Mouse (Mus musculus): Measurements from ENCODE around the gene Steap3.
A peak's percentile ranks its signal among the peaks of the same experiment; 100 is the strongest.
"Not testable (repeated sequence)": the region's sequence is repeated elsewhere in the genome, so short reads cannot be mapped to it uniquely, and the experiment has no call there.

The Steap3 gene

DNA sequence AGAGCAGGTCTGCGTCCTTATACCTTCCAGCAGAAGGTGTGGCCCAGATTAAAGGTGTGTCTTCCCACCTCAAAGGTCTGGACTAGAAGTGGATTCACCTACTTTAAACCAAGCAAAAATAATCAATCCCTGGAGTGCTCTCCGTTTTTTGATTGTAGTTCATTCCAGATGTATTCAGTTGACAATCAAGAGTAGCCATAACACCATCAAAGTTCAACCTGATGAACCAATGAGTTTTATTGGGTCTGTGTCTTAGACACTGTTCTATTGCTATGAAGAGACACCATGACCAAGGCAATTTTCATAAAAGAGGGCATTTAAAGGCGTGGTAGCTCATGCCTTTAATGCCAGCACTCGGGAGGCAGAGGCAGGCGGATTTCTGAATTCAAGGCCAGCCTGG lies at the start of gene Steap3:
Gene Steap3 (minus strand): TSS at position 101 of the 400 bp plus-strand sequence.
- DNase-seq, result no peak

DNA sequence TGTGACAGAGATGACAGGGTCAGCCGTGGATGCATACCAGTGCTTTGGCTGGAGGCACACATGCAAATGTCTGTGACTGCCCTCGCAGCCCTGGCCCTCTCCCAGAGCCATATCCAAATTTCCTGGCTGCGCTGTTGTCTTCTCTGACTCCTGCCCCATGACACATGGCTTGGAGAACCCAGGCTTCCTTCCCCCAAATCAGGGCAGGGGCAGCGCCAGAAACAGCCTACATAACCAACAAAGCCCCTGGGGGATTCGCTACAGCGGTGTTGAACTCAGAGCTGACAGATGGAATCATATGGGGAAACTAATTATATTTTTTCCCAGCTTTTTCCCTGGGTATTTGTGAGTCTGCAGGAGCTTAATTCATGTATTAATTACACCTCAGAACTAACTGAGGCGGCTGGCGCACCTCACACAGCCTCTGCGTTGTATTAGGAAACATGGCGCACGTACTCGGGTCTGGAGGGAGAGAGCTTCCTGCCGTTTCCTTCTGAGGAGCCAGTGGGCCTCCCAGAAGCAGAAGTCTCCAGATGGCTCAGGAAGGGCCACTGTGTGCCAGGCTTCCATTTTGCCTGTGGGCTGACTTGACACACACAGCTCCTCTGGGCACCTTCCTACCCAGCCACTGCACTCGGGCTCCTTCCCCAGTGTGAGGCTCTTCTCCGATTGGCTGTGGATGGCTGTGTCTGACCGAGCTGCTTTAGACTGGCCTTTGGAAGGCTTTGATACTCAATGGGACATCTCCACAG lies 48.9 kb upstream of the Steap3 start:
- no peak for DNase-seq

DNA sequence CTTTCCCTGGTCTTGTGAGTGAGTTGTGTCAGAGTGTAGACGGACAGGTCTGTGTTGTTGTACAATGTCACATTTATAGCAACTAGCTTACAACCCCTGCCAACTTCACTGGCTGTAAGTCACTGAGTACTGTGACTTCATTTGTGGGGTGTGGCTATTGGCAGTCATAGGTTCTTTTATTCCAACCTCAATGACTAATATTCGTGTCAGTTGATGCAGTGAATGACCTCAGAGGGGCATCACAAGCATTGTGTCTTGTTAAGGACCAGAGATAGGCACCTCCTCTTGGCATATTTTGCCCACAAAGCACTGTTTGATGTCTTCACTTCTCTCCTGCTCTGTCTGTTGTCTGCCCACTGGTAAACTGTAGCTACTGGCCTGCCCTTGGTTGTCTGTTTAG lies 33.3 kb upstream of the Steap3 start:
- DNase-seq, result no peak

DNA sequence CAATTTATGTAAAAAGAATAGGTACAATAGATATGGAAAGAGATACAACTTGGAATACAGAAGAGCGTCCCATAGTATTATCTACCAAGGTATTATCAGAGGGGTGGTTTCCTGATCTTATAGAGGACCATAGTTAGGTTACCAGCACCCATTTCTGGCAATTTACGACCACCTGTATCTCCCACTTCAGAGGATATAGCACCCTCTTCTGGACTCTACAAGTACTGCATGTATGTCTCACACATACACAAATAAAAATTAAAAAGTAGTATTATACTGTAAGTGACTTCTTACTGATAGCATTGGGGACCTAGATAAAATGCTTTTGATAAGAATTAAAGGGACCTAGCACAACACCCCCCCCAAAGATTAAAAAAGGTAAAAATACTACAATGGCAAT lies 24.4 kb upstream of the Steap3 start:
- DNase-seq, result no peak

DNA sequence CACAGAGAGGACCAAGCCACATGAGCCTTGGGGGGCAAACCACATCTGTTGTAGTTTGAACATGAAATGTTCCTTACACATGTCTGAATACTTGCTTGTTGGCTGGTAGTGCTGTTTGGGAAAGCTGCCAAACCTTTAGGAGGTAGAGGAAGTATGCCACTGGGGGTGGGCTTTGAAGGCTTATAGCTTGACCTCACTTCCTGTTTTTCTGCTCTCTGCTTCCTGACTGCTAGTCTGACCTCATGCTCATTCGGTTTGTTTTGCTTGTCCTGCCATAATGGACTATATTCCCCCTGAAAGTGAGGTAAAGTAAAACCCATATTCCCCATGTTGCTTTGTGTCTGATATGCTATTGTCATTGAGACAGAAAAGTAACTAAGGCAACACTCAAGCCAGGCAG lies 21.3 kb upstream of the Steap3 start:
- no peak for DNase-seq

DNA sequence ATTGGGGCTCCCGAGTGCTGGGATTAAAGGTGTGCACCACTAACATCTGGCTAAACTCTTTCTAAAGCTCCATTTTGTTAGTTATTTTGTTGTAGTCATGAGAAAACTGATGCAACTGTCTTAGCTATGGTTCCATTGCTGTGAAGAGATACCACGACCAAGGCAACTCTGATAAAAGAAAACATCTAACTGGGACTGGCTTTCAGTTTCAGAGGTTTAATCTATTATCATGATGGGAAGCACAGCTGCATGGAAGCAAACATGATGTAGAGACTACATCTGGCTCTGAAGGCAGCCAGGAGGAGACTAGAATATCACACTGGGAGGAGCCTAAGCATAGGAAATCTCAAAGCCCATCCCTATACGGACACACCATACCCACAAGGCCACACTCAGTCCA lies 19.2 kb upstream of the Steap3 start:
- DNase-seq, result no peak

DNA sequence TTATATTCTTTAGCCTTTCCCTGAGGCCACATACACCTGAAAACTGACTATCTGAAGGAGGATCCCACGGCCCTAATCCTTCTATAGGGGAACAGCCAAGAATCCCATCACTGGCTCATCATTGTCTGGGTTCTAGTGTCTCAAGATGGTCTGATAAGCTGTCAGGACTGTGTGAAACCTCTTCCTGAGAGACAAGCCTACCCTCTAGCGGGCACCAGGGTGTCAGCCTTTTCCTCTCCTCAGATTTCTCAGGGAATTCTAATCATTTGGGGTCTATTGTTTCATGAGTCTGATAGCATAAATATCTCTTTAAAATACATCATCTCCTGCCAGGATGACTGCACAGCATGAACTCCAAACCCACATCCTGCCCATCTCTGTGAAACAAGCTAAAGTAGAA lies 17.3 kb upstream of the Steap3 start:
- no peak for DNase-seq

DNA sequence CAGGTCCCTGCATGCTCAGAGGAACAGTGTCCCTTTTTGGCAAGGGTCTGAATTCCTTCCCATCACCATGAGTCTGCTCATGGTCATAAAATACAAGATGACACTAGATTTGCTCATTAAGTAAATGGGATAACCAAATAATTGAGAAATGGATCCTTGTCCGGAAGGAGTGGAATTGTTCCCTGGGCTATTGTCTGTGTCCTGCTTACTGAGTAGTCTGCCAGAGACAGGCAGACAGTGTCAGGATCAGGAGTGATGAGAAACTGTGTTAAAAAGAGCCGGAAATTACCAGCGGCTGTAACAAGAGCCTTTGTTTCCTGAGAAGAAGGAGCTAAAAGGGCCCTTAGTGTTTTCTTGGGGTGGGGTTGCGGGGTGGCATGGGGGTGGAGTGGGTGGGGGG lies 15.2 kb upstream of the Steap3 start:
- no peak for DNase-seq

DNA sequence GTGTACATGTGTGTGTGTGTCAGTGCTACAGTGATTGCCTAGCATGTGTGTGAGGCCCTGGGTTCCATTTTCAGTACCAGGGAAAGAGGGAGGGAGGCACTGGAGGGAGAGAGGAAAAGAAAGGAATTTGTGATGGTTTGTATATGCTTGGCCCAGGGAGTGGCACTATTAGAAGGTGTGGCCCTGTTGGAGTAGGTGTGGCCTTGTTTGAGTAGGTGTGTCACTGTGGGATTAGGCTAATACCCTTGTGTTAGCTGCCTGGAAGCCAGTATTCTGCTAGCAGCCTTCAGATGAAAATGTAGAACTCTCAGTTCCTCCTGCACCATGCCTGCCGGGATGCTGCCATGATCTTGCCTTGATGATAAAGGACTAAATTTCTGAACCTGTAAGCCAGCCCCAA lies 3.6 kb upstream of the Steap3 start:
- not testable (repeated sequence) for DNase-seq

DNA sequence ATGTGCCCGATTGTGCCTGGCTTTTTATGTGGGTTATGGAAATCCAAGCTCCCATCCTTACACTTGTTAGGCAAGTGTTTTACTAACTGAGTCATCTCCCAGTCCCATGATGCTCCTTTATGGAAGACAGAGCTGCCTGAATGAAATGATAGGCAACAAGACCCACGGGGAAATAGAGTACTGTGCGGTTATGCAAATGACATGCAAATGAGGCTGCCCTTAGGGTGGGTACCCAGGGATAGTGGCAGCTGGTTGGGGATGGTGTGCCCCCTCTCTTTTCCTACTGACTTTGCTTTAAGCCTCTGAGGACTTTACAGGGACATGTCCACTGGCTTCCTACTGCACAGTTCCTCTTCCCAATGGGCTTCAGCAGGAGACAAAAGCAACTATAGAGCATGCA lies 2.7 kb upstream of the Steap3 start:
- no peak for DNase-seq

DNA sequence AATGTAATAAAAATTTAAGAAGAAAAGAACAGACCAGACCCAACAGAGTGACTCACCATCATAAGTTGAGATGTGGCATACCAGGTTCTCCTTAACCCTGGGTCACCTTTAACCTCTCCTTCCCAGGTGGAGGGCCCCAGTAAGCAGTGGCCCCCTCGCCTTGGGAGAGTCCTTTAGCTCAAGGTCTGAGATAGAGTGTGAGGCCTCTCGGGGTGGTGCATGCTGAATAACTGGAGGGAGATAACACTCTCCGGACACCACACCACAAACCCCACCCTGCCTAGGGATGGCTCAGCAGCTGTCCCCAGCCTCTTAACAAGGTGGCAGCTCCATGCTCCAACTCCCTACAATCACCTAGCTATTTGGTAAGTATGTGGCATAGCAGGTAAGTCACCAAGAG lies 1.6 kb downstream of the Steap3 start:
- no peak for DNase-seq

DNA sequence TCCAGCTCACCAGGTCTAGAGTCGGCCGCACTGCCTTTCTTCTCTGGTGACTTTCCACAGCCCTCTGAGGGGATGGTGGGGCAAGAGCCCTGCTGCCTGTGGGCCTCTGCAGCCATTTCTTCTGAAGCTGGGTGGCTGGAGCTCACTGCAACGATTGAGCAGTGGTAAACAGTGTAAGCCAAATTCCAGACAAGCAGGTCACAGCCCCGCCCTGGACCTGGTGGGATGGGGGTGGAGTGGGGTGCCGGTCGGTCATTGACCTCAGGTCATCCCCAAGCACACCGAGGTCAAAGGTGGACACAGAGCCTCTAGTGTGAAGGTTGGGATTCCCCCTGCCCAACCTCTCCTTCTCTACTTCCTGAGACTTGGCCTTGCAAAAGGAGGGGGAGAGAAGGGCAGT lies 2.4 kb downstream of the Steap3 start:
- DNase-seq, result no peak

DNA sequence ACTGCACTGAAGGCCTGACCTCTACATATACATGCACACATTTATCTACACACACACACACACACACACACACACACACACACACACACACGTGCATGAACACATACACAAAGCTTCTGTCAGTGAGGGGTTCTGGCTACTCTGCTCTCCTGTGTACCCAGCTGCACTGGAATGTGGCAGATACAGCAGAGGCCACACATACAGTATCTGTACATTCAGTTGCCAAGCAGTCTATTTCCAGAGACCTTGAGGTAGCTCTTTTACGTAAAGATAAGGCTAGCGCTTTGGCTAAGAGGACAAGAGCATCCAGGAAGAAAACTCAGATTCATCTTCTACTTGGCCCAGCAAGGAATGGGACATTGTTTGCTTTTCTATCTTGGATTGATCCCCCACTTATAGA lies 4.9 kb downstream of the Steap3 start:
- no peak for DNase-seq

DNA sequence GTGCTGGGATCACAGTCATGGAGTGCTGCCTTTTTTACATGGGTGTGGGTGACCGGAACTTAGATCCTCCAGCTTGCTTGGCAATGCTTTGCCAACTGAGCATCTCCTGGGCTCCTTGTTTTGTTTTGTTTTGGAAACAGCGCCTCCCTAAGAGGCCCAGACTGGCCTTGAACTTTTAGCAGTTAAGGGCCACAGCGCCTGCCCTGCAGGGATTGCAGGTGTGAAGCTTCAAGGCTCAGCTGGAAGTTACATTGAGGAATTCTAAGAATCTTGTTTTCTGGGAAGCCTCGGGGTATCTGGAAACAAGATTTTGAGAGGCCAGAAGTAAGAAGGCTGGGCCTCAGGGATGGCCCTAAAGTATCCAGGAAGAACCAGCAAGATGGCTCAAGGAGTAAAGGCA lies 6.0 kb downstream of the Steap3 start:
- no peak for DNase-seq

DNA sequence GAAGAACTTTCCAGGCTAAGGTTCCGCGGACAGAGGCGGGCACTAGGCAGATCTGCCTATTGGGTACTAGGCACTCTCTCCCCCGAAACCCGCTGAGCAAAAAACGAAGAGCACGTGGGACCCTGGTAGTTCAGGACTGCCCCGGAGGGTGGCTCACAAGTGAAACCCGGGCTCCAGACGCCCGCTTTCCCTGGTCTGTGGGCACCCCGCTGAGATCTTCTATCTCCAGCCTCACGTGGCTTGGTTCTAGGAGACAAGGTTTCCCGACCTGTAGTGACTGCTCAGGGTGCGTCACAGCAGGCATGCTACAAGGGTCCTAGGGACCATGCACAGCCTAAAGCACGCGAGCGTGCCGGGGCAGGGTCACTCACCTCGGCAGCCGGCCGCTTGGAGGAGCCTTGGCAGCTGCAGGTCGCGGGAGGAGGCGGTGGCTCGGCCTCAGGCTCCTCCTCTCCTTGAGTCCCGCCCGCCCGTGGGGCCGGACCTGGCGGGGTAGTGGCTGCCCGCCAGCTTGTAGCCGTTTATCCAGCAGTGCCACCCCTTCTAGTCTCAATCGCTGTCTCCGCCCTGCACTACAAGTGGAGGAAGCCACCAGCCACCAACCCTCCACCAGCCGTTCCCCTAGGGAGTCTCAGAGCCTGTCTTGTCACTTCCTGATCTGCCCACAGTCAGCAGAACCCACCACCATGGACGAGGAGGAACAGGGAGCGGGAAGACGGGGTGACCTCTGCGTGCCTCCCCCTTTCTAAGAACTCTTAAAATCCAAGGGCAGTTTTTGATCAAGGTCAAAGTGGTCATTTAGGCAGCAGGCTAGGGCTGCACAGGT lies 7.4 kb downstream of the Steap3 start:
- DNase-seq, result peak; percentile 93

DNA sequence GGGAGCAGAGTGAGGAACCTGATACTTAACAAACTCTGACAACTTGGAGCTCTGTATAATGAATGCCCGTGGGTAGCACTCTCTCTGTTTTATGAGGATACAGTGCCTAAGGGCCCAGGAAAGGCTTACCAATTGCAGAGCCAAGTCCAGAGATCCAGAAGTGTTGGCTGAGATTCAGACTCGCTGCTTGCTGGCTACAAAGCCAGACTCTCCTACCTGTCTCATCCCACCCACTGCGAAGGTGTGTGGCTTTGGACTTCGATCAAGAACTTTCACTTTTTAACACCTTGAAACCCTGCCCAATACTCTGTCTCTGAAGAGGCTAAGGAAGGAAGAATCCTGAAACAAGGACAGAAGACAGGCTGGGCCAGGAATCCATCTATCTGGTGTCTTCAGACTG lies 9.3 kb downstream of the Steap3 start:
- DNase-seq, result peak; percentile 60

DNA sequence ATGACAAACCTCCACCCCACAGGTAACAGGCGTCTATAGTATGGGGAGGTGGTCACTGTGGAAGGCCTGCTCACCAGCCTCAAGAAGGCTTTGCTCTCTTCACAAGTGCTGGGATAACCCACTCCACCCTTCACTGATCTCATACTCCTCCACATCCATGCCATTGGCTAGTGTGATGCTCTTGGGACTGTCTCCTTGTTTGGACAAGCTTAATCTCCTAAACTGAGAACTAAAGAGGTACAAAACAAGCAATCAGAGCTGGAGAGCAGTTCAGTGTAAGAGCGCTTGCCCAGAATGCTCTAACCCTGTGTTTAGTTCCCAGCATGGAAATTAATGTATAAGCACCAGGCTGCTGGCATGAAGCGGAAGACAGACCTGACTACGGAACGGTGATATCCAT lies 11.3 kb downstream of the Steap3 start:
- DNase-seq, result no peak

DNA sequence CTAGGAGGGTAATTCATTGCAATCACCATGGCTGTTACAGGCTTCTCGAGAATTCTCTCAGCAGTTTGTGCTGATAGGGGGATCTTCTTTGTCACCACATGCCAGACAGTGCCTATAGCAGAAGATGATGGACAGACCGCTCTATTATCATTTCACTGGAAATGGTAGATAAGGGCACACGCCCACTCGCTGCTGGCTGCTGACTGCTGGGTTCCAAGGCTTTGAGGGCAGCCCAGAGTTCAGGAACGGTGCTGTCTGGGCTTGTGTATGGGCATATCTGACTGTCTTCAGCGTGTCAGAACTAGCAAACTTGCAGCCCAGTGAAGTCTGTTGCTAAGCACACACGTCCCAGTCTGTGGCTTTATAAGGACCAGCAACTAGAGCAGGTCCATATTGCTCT lies 13.3 kb downstream of the Steap3 start:
- DNase-seq, result no peak

DNA sequence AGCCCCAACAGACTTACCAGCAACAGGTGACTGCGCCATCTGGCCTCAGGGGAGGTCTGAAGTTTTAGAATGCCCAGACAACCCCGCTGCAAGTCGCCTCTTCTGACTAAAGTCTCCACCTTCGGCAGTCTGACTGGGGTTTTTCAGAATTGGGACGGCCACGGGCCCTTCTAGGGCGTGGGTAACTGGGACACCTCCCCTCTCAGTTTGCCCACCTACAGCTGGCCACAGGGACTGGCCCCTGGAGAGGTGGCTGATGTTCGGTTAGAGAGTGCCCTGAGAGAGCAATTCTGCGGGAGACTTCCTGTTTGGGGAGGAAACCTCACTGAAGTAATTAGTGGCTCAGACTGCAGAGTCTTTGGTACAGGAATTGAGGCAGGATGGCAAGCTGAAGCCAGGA lies 13.8 kb downstream of the Steap3 start:
- DNase-seq, result no peak

DNA sequence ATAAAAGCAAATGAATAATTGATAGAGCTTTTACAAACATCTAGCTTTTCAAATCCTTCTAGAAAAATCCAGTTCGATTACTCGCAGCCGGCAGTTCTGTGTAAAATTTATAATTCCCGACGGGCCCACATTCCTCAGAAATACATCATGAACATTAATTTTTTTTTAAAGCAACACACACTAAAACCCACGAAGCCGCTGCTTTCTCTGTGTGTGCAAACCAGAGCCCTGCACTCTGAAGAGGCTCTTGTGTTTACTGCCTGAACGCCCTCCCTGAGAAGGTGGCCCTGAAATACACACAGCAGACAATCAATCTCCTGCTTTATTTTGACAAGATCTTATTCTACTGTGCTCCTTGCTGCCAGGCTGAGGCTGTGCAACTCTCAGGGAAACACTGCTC lies 14.3 kb downstream of the Steap3 start:
- no peak for DNase-seq

DNA sequence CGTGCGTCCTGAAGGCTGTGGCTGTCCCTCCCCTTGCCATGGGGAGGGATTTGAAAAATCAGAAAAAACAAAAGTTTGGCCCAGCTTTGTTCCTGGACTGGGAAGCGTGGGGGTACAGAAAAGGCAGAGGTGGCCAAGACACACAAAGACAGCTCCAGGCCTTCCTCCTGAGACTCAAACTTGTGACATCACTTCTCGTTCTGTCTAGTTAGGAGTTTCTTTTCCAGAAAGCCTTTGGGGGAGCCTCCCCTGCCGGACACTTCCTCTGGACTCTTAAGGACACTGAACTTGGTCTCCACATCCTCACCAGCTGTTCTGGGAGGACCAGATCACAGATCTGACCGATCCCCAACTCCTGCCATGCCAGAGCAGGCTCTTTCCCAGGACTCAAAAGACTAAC lies 18.8 kb downstream of the Steap3 start:
- no peak for DNase-seq

DNA sequence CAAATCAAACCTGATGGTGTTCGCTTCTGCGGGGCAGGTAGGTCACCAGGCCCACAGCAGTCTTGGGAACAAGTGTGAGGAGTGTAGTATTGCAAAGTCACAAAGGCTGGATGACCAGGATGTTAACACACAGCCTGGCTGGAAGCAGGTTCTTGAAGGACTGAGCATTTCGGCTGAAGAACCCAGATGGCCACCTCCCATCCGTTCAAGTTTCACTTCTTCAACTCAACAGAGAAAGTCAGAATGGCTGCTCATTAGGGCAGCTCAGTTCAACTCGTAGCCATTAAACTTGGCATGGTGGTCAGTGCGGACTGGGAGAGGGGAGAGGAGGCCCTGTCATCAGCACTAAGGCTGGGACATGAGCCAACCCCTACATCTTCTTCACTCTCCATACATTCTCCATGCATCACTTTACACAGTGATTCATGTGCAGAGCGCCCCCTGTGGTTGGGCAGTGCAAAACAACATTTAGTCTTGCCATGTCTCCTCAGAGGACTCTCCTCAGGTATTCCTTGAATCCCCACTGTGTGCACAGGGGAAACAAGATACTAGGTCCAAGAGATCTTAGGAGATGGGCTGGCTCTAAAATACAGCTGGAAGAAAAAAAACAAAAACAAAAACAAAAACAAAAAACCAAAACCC lies 19.9 kb downstream of the Steap3 start:
- no peak for DNase-seq

DNA sequence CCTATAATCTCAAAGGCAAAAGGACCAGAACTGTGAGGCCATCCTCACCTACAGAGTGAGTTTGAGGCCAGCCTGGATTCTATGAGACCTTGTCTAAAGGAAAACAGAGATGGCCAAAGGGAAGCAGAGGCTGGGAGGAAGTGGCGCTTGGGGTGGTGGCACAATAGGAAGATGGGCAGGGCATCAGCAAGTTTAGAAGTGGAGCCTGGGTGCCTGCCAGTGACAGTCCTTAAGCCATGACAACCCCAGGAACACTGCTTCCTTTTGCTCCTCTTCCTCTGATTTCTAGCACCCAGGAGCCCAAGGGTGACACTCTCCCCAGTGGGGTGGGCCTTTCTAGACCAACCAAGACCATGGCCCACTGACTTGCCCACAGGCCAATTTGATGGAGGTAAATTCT lies 21.3 kb downstream of the Steap3 start:
- DNase-seq, result no peak

DNA sequence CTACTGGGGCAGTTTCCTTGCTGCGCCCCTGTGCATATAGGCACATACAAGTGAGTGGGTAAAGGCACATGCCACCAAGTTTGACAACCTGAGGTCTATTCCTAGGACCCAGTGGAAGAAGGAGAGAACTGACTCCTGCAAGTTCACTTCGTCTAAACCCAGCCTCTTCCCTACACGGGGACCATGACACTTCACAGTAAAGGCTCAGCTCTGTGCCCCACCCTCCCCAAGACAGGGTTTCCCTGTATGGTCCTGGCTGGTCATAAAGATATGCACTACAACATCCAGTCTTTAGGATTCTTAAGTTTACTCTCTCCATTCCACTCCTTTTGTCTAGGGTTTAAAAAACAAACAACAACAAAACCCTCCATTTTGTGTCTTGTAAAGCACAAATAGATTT lies 21.9 kb downstream of the Steap3 start:
- DNase-seq, result no peak
